Mouse (Mus musculus) mature B cell (primary cell): ENCODE measurements around the gene Eml5.

Source experiments
- in situ Hi-C: fragments of 300-500 bp; cut with MboI; formaldehyde crosslinking; loops from 2 replicates; pipeline ENCODE4 v1.14.3; 2019

Eml5 gene

GRCm38 (mm10) chr12:98900881-98901801, at the start of gene Eml5:
Eml5 (minus strand) TSS chr12:98901484.
- in situ Hi-C loops = no loop called here

DNA sequence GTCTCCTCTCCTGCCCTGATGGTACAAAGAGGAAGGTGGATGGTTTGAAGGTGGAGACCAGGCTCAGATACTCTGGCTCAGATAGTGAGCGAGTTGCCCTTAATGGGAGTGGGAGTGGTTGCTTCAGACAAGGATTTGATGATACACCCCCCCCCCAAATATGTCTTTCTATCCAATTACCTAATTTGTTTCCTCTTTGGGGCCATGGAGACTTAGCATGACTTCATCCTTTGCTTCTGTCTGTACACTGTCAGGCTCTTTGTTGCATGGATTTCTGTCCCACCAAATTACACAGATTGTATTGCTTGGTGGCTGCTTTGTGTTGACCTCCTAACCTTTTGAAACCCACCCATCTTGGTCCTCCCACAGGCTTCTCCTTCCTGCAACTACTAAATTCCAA, 31.6 kb upstream of the Eml5 start:
- in situ Hi-C loops = no loop called here

GRCm38 (mm10) chr12:98932441-98932840, 31.2 kb upstream of the Eml5 start:
- in situ Hi-C loops = no loop called here

DNA sequence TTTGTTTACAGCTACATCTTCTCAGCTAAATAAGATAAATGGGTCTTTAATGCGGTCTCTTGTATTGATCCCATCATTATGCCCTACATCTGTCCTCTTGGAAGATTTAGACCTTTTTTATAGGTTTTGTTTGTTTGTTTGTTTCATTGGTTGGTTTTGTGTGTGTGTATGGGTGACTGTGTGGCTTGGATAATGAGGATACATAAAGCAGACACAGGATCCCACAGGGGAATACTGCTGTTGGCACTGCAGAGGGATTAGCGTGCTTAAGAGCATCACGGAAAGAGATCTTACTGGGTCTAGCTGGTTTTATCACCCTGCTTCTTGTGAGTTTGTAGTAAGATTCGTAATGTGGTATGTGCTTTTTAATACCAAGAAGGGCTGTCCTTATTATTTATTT, 29.9 kb upstream of the Eml5 start:
- in situ Hi-C loops = no loop called here

DNA sequence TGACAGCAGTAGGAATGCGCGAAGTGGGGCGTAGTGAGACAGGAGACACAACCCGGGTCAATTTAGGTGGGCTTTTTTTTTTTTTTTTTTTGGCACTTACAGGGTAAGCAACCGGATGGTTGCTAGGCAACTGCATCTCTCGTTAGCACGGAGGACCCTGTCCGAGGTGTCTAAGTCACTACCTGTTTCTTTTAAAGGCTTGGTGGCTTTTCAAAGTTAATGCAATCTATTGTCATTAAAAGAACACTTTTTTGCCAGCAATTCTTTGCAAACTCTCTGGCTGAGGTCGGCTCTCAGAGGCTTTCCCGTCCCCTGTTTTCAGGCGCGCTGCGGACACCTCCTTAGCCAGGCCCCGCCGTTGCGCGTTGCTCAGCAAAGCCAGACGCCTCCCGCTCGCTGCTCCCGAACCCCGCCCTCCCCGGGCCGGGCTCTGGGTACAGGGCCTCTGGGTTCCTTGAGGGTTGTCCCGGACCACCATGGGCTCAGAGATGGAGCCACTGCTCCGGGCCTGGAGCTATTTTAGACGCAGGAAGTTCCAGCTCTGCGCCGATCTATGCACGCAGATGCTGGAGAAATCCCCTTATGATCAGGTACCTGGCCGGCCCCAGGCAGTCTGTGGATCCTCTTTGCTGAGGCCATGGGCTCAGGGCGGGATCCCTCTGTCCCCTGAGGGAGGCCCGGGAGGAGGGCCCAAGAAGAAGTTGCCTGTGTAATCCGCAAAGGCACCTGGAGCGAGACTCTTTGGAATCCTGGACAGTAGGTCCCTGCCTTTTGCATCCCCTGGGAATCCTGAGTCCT, 19.1 kb upstream of the Eml5 start, which contains the start of gene Ttc8:
Gene Ttc8, plus strand, starts transcription at position 381 of the 798 bp plus-strand sequence.
- in situ Hi-C loops = no loop called here

GRCm38 (mm10) chr12:98910096-98910495, 8.8 kb upstream of the Eml5 start:
- in situ Hi-C loops = no loop called here

DNA sequence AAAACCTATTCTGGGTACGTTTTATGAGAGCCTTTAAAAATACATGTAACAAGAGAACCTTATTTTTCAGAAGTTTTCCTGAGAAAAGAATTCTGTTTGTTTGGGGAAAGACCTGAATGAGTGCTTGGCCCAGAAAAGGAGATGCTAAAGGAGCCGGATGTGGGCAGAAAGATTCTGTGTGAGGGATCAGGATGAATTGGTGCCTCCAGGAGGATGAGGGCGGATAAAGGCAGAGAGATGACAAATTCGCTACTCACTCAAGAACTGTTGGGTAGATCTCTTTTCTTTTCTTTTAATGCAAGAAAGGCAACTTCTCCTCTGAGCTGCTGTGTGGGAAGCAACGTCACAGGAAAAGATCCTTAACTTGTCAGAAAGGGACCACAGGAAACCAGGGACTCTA, 4.2 kb upstream of the Eml5 start:
- in situ Hi-C loops = no loop called here

- in situ Hi-C loops = no loop called here
Measured at GRCm38 (mm10) chr12:98900341-98900880, 873 bp downstream of the Eml5 start.

- in situ Hi-C loops = no loop called here
Measured at GRCm38 (mm10) chr12:98899676-98900075, 1.6 kb downstream of the Eml5 start.

GRCm38 (mm10) chr12:98896761-98897160, 4.5 kb downstream of the Eml5 start:
- in situ Hi-C loops = no loop called here

DNA sequence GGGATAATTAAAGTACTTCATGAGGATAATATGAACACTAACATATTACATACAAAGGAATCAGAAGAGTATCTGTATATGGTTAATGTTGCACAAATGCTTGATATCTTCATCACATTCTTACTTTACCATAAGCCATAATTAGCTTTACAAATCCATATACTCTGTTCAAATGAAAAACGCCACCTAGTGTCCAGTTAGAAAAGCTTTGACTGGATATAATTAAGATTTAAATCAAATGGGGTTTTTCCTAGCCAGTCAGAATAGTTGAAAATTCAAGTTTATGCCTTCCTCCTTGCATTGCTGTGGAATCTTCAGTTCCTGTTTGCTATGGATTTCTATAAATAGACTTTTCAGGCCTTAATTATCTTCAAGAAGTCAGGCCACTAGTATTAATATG, 16.8 kb downstream of the Eml5 start:
- in situ Hi-C loops = no loop called here

DNA sequence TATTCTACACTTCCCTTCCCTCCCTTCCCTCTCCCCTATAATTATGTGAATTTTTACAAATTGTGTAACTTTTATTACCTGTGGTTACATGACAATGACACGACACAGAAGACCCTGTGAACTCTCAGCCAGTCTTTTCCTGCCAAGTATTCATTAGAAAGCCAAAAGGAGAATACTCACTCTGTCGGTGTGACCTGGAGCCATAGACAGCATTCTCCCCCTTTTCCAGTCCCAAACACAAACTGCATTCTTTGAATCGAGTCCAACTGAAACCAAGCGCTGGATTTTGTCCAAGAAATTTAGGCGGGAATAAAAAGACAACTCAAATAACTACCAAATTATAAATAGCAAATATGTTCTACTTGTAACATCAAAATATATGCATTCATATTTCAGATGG, 19.5 kb downstream of the Eml5 start:
- in situ Hi-C loops = no loop called here

DNA sequence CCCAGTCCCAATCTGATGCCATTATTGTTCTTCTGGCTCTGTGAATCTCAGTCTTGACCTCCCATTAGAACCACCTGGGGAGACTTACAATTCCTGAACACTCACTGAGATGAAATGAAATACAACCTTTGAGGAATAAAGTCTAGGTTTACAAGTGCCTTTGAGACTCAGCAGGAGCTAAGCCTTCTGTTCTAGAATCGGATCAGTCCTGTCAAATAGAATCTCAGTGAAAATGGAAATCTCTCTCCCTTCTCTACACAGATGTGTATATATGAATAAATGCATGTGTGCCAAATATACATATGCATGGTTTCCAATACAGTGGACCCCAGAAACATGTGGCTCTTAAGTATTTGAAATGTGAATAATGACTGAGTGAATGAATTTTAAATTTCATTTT, 22.6 kb downstream of the Eml5 start:
- in situ Hi-C loops = no loop called here

GRCm38 (mm10) chr12:98875216-98875615, 26.1 kb downstream of the Eml5 start:
- in situ Hi-C loops = no loop called here

DNA sequence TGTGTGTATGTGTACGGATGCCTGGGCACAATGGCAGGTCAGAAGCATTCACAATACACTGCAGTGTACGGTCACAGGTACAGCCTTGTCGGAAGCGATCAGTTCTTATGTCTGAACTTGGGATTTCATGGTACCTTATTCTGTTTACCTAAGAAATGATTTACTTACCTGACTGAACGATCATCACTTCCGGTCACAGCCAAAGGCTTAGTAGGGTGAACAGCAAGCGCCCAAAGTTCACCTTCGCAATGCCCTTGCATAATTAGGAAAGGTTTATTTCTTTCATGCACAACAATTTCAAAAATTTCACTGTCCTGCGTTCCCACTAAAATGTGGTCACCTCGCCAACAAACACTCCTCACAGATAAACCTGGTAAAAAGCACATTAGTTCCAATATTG, 28.4 kb downstream of the Eml5 start:
- in situ Hi-C loops = no loop called here

DNA sequence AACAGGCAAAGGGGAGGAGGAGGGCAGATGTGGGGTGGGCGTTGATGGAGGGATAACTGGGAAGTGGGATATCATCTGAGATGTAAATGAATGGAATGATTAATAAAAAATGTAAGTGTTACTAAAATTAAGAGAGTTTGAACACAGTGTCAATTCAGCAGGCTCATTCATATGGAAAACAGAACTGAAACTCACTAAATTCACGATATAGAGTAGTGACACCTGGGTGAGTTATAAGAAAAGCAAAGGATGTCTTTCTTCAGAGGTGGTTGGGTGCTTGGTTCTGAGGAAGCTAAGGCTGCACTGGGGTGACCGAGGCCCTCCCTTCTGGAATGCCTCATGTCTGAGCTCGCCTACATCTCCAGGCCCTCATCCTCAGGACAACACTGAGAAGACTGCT, 37.8 kb downstream of the Eml5 start:
- in situ Hi-C loops = no loop called here

- in situ Hi-C loops = no loop called here
Measured at GRCm38 (mm10) chr12:98860316-98860715, 41.0 kb downstream of the Eml5 start.

DNA sequence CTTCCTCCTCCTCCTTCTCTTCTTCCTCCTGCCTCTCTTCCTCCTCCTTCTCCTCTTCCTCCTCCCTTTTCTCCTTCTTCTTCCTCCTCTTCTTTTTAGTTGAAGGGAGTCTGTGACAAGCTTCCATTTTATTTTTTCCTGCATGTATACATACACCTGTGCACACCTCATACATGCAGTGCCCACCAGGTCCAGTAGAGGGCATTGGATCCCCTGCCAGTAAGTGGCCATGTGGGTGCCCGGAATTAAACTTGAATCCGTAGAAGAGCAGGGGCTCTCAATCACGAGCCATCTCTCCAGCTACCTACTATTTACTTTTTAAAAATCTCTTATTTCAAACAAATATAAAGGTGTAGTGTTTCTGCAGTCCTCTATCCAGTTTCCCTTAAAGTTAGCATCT, 50.5 kb downstream of the Eml5 start:
- in situ Hi-C loops = no loop called here

DNA sequence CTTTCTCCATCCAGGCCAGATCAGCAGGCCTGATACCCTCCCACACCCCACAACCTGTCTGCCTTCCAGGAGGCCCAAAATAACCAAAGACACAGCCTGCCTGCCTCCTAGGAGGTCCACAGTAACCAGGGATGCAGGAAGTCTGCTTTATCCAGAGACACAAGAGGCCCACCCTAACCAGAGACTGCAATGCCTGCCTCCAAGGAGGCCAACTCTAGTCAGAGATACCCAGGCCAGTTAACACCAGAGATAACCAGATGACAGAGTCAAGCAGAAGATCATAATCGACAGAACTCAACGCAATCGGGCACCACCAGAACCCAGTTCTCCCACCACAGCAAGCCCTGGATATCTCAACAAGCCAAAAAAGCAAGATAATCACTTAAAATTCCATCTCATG, 56.5 kb downstream of the Eml5 start:
- in situ Hi-C loops = no loop called here

GRCm38 (mm10) chr12:98840135-98840534, 61.1 kb downstream of the Eml5 start:
- in situ Hi-C loops = no loop called here

DNA sequence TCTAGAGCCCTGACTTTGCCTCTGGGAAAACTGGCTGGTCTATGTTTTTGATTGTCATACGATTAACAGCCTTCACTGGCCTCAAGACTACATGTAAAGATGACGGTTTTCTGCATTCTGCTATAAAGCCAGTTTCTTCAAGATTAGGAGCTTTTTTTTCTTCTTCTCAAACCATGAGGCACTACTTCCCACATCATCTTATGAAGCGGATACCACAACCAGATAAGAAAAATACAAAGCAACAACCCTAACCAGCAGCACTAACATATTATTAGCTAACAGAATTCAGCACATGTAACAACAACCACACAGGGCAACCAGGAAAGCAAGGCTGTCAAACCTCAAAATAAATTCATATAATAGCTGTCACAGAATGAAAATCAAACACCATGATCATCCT, 63.3 kb downstream of the Eml5 start:
- in situ Hi-C loops = no loop called here

- in situ Hi-C loops = no loop called here
Measured at GRCm38 (mm10) chr12:98835466-98835865, 65.8 kb downstream of the Eml5 start.

DNA sequence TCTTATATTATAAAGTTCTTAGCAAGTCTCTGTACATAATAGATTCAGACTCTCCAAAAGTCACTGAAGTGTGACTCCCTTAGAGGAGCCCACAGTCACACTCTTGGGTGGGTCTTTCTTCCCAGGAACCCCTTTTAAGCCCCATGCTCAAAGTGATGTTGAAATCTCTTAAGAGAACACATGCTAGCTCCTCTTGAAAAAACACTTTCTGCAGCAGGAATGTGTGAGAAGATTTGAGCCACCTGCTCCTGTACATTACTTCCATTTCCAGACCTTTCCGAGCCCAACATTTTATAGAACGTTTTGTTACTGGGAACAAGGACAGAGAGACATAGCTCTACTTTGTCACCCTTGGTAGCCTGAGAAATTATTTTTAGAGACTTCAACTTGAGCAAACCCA, 66.4 kb downstream of the Eml5 start:
- in situ Hi-C loops = no loop called here
